Mouse (Mus musculus) liver, postnatal 0 days (tissue): ENCODE data around the gene Plcb4.

Source experiments
- CTCF ChIP-seq: sonication (generic); IDR thresholded peaks from 2 replicates; pipeline ENCODE4 v1.5.1; 2016; ENCODE audit warnings: antibody characterized with exemption, low read depth
- EP300 ChIP-seq: IDR thresholded peaks from 2 replicates; pipeline ENCODE4 v1.6.1; 2016; ENCODE audit warnings: antibody characterized with exemption, low read depth, mild to moderate bottlenecking

DNA sequence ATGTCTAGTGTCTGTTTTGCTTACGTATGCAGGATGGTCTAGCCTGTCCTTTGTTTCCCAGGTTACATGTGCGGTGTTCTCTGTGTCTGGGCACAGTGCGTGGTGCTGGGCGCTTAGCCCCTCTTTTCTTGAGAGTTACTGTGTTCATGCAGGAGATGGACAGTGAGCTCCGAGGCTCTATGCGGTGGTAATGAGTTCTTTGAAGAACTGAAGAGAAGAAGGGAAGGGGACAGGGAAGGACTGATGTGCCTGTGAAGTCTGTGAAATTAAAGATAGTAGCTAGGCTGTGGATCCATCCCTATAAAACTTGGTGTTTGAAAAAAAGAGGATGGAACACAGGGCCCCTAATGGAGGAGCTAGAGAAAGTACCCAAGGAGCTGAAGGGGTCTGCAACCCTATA lies 64.6 kb downstream of the Plcb4 start:
- TF ChIP-seq CTCF (no peak), EP300 (no peak)
